Mouse (Mus musculus): ENCODE results near the gene Gpr137.

- TF ChIP-seq CTCF (IDR thresholded peaks at IDR 0.05; ENCODE audit: low read depth) (no peak), EP300 (optimal IDR thresholded peaks at IDR 0.05) (no peak)
Measured at GRCm38 (mm10) chr19:6926559-6927255, 15.6 kb downstream of the Gpr137 start.

All from stomach, postnatal 0 days (tissue).